Mouse (Mus musculus) neural tube, embryonic 13.5 days (tissue): ENCODE data around the gene Entr1. TPM values are rescaled to one million over a fixed set of nuclear protein-coding genes. Genes with fewer than 3 reads are reported as not detected.

Experiments used
- ATAC-seq: fragments of 200-750 bp; cut with Nextera tagmentation; 2 replicates; pipeline ENCODE4 v1.8.0; 2017; ENCODE audit warnings: low read depth, mild to moderate bottlenecking, moderate TSS enrichment, moderate library complexity
- H3K27ac ChIP-seq: fragments of 300-500 bp; sonication (generic); replicated peaks from 2 replicates; pipeline ENCODE4 v1.5.1; 2015; ENCODE audit warnings: moderate library complexity, mild to moderate bottlenecking, inconsistent platforms
- H3K27me3 ChIP-seq: fragments of 300-500 bp; sonication (generic); 2 replicates; pipeline ENCODE4 v1.6.1; 2015; ENCODE audit warnings: mild to moderate bottlenecking, inconsistent platforms
- H3K36me3 ChIP-seq: fragments of 300-500 bp; sonication (generic); 2 replicates; pipeline ENCODE4 v1.6.1; 2015; ENCODE audit warnings: mild to moderate bottlenecking, inconsistent platforms
- H3K4me1 ChIP-seq: fragments of 300-500 bp; sonication (generic); replicated peaks from 2 replicates; pipeline ENCODE4 v1.6.1; 2015; ENCODE audit warnings: inconsistent platforms
- H3K4me2 ChIP-seq: fragments of 300-500 bp; sonication (generic); 2 replicates; pipeline ENCODE4 v1.6.1; 2015; ENCODE audit warnings: inconsistent platforms, mild to moderate bottlenecking, moderate library complexity
- H3K4me3 ChIP-seq: fragments of 300-500 bp; sonication (generic); 2 replicates; pipeline ENCODE4 v1.5.1; 2015; ENCODE audit warnings: mild to moderate bottlenecking, inconsistent platforms
- H3K9ac ChIP-seq: fragments of 300-500 bp; sonication (generic); 2 replicates; pipeline ENCODE4 v1.6.1; 2015; ENCODE audit warnings: moderate library complexity, mild to moderate bottlenecking, inconsistent platforms
- H3K9me3 ChIP-seq: fragments of 300-500 bp; sonication (generic); 2 replicates; pipeline ENCODE4 v1.6.1; 2016; ENCODE audit warnings: inconsistent platforms
- WGBS: fragments of 180-500 bp; shearing (Covaris S2); methylation state at CpG from one replicate; pipeline ENCODE4 v1.1.7; 2015; 5-methylcytosine and 5-hydroxymethylcytosine counted together
- polyA plus RNA-seq: library from polyadenylated mRNA; unstranded; fragments of >200 nt; fragmentation: Nextera tagmentation; extraction: Ambion mirVana; gene quantifications from 2 replicates; pipeline ENCODE4 v1.2.1, GENCODE M21; 2015

Entr1 gene
- polyA plus RNA-seq = 158 and 164 TPM in 2 replicates

- peak within 1 kb of the TSS; percentile 75 for H3K27ac ChIP-seq
- H3K4me2 ChIP-seq = peak within 1 kb of the TSS; percentile 99
- ATAC-seq = peak; percentile 94
- H3K9me3 ChIP-seq = no peaks in the 10 kb centered on the region
- H3K4me3 ChIP-seq = peak within 1 kb of the TSS; percentile 91
- H3K9ac ChIP-seq = peak within 1 kb of the TSS; percentile 93
- WGBS = under 1% methylated on average over 56 of the region's 60 CpGs
- H3K4me1 ChIP-seq = peaks cover 26% of the 10 kb centered on the region
- peaks cover 76% of the 10 kb centered on the region for H3K36me3 ChIP-seq
- H3K27me3 ChIP-seq = no peaks in the 10 kb centered on the region
These were observed at the start of gene Entr1, which contains the start of gene Pmpca for GRCm38 (mm10) chr2:26389154-26389690. TSS of gene Entr1 (minus strand) at chr2:26389316. TSS of gene Pmpca (plus strand) at chr2:26389339.

- peaks cover 39% of the 10 kb centered on the region for H3K4me1 ChIP-seq
- peaks cover 78% of the 10 kb centered on the region for H3K36me3 ChIP-seq
- no peaks in the 10 kb centered on the region for H3K27me3 ChIP-seq
- H3K27ac ChIP-seq = no peak overlapping the region
- WGBS = 90% methylated on average over 7 of the region's 7 CpGs
- H3K9me3 ChIP-seq = no peaks in the 10 kb centered on the region
- no peak overlapping the region for H3K4me3 ChIP-seq
- no peak for ATAC-seq
- no peak overlapping the region for H3K4me2 ChIP-seq
- 0 out of 2 replicates have a peak overlapping the region, but pooled peaks have one; percentile 23 for H3K9ac ChIP-seq
These were observed 49.3 kb upstream of the Entr1 start for GRCm38 (mm10) chr2:26438373-26438772.

GRCm38 (mm10) chr2:26437221-26437620 is 48.1 kb upstream of the Entr1 start:
- no peak overlapping the region for H3K27ac ChIP-seq
- no peak overlapping the region for H3K4me3 ChIP-seq
- no peaks in the 10 kb centered on the region for H3K27me3 ChIP-seq
- 79% methylated on average over 4 of the region's 4 CpGs for WGBS
- H3K36me3 ChIP-seq = peaks cover 90% of the 10 kb centered on the region
- peaks cover 33% of the 10 kb centered on the region for H3K4me1 ChIP-seq
- no peak for ATAC-seq
- H3K9ac ChIP-seq = peak overlapping the region; percentile 9
- H3K9me3 ChIP-seq = no peaks in the 10 kb centered on the region
- no peak overlapping the region for H3K4me2 ChIP-seq

GRCm38 (mm10) chr2:26434791-26435572 is 45.9 kb upstream of the Entr1 start:
- Histone ChIP-seq H3K4me1 (peaks cover 34% of the 10 kb centered on the region), H3K36me3 (peaks cover 91% of the 10 kb centered on the region), H3K4me2 (no peak overlapping the region), H3K9me3 (no peaks in the 10 kb centered on the region), H3K27me3 (no peaks in the 10 kb centered on the region), H3K4me3 (no peak overlapping the region), H3K9ac (no peak overlapping the region), H3K27ac (no peak overlapping the region)
- ATAC-seq = no peak
- WGBS = 90% methylated on average over 7 of the region's 7 CpGs

GRCm38 (mm10) chr2:26429851-26430250 is 40.7 kb upstream of the Entr1 start:
- WGBS = 84% methylated on average over 5 of the region's 5 CpGs
- H3K36me3 ChIP-seq = peaks cover 96% of the 10 kb centered on the region
- peaks cover 5% of the 10 kb centered on the region for H3K4me1 ChIP-seq
- no peak overlapping the region for H3K9ac ChIP-seq
- no peak overlapping the region for H3K27ac ChIP-seq
- H3K9me3 ChIP-seq = no peaks in the 10 kb centered on the region
- no peak overlapping the region for H3K4me2 ChIP-seq
- H3K4me3 ChIP-seq = no peak overlapping the region
- ATAC-seq = no peak
- H3K27me3 ChIP-seq = no peaks in the 10 kb centered on the region

- no peaks in the 10 kb centered on the region for H3K4me1 ChIP-seq
- H3K27me3 ChIP-seq = no peaks in the 10 kb centered on the region
- no peak overlapping the region for H3K4me2 ChIP-seq
- WGBS = 91% methylated on average over 2 of the region's 2 CpGs
- no peak overlapping the region for H3K27ac ChIP-seq
- H3K4me3 ChIP-seq = no peak overlapping the region
- H3K9me3 ChIP-seq = no peaks in the 10 kb centered on the region
- ATAC-seq = no peak
- H3K9ac ChIP-seq = no peak overlapping the region
- peaks cover 95% of the 10 kb centered on the region for H3K36me3 ChIP-seq
These were observed 35.4 kb upstream of the Entr1 start for GRCm38 (mm10) chr2:26424541-26424940.

GRCm38 (mm10) chr2:26423086-26423485 is 34.0 kb upstream of the Entr1 start:
- H3K4me3 ChIP-seq = no peak overlapping the region
- no peak for ATAC-seq
- H3K9me3 ChIP-seq = no peaks in the 10 kb centered on the region
- H3K4me1 ChIP-seq = no peaks in the 10 kb centered on the region
- no peak overlapping the region for H3K9ac ChIP-seq
- 95% methylated on average over 1 of the region's 1 CpGs for WGBS
- no peak overlapping the region for H3K27ac ChIP-seq
- no peak overlapping the region for H3K4me2 ChIP-seq
- peaks cover 95% of the 10 kb centered on the region for H3K36me3 ChIP-seq
- H3K27me3 ChIP-seq = no peaks in the 10 kb centered on the region

- Histone ChIP-seq H3K9me3 (no peaks in the 10 kb centered on the region), H3K9ac (no peak overlapping the region), H3K36me3 (peaks cover 96% of the 10 kb centered on the region), H3K27ac (no peak overlapping the region), H3K4me2 (no peak overlapping the region), H3K27me3 (no peaks in the 10 kb centered on the region), H3K4me1 (no peaks in the 10 kb centered on the region), H3K4me3 (no peak overlapping the region)
- ATAC-seq = no peak
- 92% methylated on average over 2 of the region's 2 CpGs for WGBS
These were observed 32.9 kb upstream of the Entr1 start for GRCm38 (mm10) chr2:26421969-26422368.

- WGBS = 83% methylated on average over 1 of the region's 1 CpGs
- no peaks in the 10 kb centered on the region for H3K4me1 ChIP-seq
- no peak for ATAC-seq
These were observed 29.0 kb upstream of the Entr1 start for GRCm38 (mm10) chr2:26418120-26418519.

GRCm38 (mm10) chr2:26417066-26417465 is 27.9 kb upstream of the Entr1 start:
- no peaks in the 10 kb centered on the region for H3K9me3 ChIP-seq
- H3K27ac ChIP-seq = no peak overlapping the region
- H3K27me3 ChIP-seq = no peaks in the 10 kb centered on the region
- no peak overlapping the region for H3K4me2 ChIP-seq
- no peak for ATAC-seq
- H3K4me1 ChIP-seq = no peaks in the 10 kb centered on the region
- no peak overlapping the region for H3K9ac ChIP-seq
- H3K36me3 ChIP-seq = peaks cover 98% of the 10 kb centered on the region
- no peak overlapping the region for H3K4me3 ChIP-seq

More at GRCm38 (mm10) chr2:26418120-26418519, 29.0 kb upstream of the Entr1 start:
- H3K4me2 ChIP-seq = no peak overlapping the region
- no peak overlapping the region for H3K27ac ChIP-seq
- no peaks in the 10 kb centered on the region for H3K27me3 ChIP-seq
- no peaks in the 10 kb centered on the region for H3K9me3 ChIP-seq
- H3K9ac ChIP-seq = no peak overlapping the region
- no peak overlapping the region for H3K4me3 ChIP-seq
- peaks cover 98% of the 10 kb centered on the region for H3K36me3 ChIP-seq

- no peaks in the 10 kb centered on the region for H3K9me3 ChIP-seq
- WGBS = 73% methylated on average over 4 of the region's 5 CpGs
- no peak overlapping the region for H3K27ac ChIP-seq
- no peak overlapping the region for H3K4me3 ChIP-seq
- H3K4me1 ChIP-seq = peaks cover 30% of the 10 kb centered on the region
- H3K27me3 ChIP-seq = no peaks in the 10 kb centered on the region
- ATAC-seq = no peak
- H3K4me2 ChIP-seq = no peak overlapping the region
- H3K9ac ChIP-seq = no peak overlapping the region
- peaks cover 63% of the 10 kb centered on the region for H3K36me3 ChIP-seq
These were observed 21.9 kb upstream of the Entr1 start for GRCm38 (mm10) chr2:26410931-26411411.

GRCm38 (mm10) chr2:26410091-26410490 is 21.0 kb upstream of the Entr1 start:
- Histone ChIP-seq H3K4me1 (peaks cover 39% of the 10 kb centered on the region), H3K9me3 (no peaks in the 10 kb centered on the region), H3K36me3 (peaks cover 57% of the 10 kb centered on the region), H3K27ac (no peak overlapping the region; the same call in 1 of the 2 replicates), H3K9ac (no peak overlapping the region), H3K27me3 (no peaks in the 10 kb centered on the region), H3K4me2 (no peak overlapping the region), H3K4me3 (no peak overlapping the region)
- no peak for ATAC-seq
- WGBS = 77% methylated on average over 5 of the region's 5 CpGs
